Mouse (Mus musculus) neural tube, embryonic 12.5 days (tissue): ENCODE data around the gene Gm19426. TPM values are rescaled to one million over a fixed set of nuclear protein-coding genes. Genes with fewer than 3 reads are reported as not detected.
A peak's percentile ranks its signal among the peaks of the same experiment; 100 is the strongest.

Experiments used
- ATAC-seq: fragments of 200-750 bp; cut with Nextera tagmentation; 2 replicates; pipeline ENCODE4 v1.8.0; 2017; ENCODE audit warnings: low read depth, mild to moderate bottlenecking, moderate TSS enrichment, moderate library complexity; ENCODE audit not compliant: low FRiP score
- H3K27ac ChIP-seq: fragments of 300-500 bp; sonication (generic); 2 replicates; pipeline ENCODE4 v1.5.1; 2016
- H3K27me3 ChIP-seq: fragments of 300-500 bp; sonication (generic); replicated peaks from 2 replicates; pipeline ENCODE4 v1.6.1; 2016; ENCODE audit warnings: mild to moderate bottlenecking
- H3K36me3 ChIP-seq: fragments of 300-500 bp; sonication (generic); 2 replicates; pipeline ENCODE4 v1.6.1; 2016; ENCODE audit warnings: mild to moderate bottlenecking
- H3K4me1 ChIP-seq: fragments of 300-500 bp; sonication (generic); 2 replicates; pipeline ENCODE4 v1.6.1; 2016
- H3K4me2 ChIP-seq: fragments of 300-500 bp; sonication (generic); replicated peaks from 2 replicates; pipeline ENCODE4 v1.6.1; 2016; ENCODE audit warnings: mild to moderate bottlenecking
- H3K4me3 ChIP-seq: fragments of 300-500 bp; sonication (generic); 2 replicates; pipeline ENCODE4 v1.5.1; 2016
- H3K9ac ChIP-seq: fragments of 300-500 bp; sonication (generic); 2 replicates; pipeline ENCODE4 v1.6.1; 2016; ENCODE audit warnings: mild to moderate bottlenecking
- H3K9me3 ChIP-seq: fragments of 300-500 bp; sonication (generic); 2 replicates; pipeline ENCODE4 v1.6.1; 2016; ENCODE audit warnings: mild to moderate bottlenecking
- WGBS: fragments of 180-500 bp; shearing (Covaris S2); methylation state at CpG from one replicate; pipeline ENCODE4 v1.1.7; 2016; 5-methylcytosine and 5-hydroxymethylcytosine counted together
- polyA plus RNA-seq: library from polyadenylated mRNA; unstranded; fragments of >200 nt; fragmentation: Nextera tagmentation; extraction: Ambion mirVana; gene quantifications from 2 replicates; pipeline ENCODE4 v1.2.1, GENCODE M21; 2016

Gm19426 gene
- polyA plus RNA-seq, 1 experiment from 2014 or later: 7.8 TPM

DNA sequence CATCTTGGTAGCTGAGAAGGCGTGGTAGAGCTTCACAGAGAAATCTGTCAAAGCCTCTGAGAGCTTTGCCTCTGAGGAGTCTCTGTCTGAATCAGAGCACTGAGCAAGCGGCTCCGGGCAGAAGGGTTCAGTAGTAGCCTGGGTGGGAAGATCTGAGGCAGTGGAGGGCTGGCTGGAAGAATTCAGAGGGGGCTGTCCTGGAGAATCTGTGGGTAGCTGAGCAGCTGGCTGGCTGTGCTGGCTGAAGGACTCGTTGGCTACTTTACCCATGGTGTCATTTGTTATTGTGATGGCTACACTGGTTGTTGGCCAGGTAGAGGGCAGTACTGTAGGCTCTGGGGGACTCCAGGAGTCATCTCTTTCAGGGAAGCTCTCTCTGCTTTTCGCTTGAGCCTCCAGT is 29.7 kb upstream of the Gm19426 start:
- WGBS: 86% methylated on average over 5 of the region's 5 CpGs
- ATAC-seq: no peak

DNA sequence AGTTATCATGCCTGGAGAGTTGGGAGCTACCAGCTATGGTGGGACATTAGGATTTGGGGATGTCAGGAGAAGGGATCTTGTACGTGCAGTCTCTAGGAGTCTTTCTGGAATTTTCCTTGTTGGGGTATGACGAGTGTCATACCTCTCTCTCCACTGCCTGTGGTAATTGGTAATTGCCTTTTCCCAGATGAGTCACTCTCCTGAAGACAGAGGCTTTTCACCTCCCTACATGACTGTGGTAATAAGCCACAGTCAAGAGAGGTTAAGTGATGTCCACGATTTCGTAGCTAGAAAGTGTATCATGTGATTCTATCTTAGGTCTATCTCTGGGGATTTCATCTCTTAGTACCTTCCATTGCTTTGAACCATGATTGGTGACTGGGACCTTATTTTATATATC is 29.0 kb upstream of the Gm19426 start:
- Histone ChIP-seq H3K4me2 (no peak overlapping the region), H3K4me3 (no peak overlapping the region), H3K9me3 (no peaks in the 10 kb centered on the region), H3K9ac (no peak overlapping the region), H3K36me3 (no peaks in the 10 kb centered on the region), H3K27me3 (no peaks in the 10 kb centered on the region), H3K4me1 (peaks cover 6% of the 10 kb centered on the region), H3K27ac (no peak overlapping the region)
- WGBS: 91% methylated on average over 4 of the region's 4 CpGs
- no peak for ATAC-seq

More for the DNA sequence above, 29.7 kb upstream of the Gm19426 start:
- Histone ChIP-seq H3K4me3 (no peak overlapping the region), H3K27me3 (no peaks in the 10 kb centered on the region), H3K9me3 (no peaks in the 10 kb centered on the region), H3K4me1 (peaks cover 6% of the 10 kb centered on the region), H3K36me3 (no peaks in the 10 kb centered on the region), H3K4me2 (no peak overlapping the region), H3K9ac (no peak overlapping the region), H3K27ac (no peak overlapping the region)

DNA sequence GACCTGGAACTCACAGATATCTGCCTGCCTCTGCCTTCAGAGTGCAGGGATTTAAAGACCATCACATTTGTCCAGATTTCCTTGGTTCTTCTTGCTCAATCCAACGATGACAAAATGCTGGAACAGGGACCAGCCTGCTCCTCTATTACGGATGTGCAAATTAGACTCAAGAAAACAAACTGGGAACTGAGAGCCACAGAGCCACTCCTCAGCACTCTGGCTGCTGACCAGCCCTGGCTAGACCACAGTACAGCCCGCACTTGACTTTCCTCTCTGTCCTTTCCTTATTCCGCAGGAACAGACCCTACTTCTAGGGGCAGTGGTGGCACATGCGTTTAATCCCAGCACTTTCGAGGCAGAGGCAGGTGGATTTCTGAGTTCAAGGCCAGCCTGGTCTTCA is 27.0 kb upstream of the Gm19426 start:
- Histone ChIP-seq H3K4me2 (no peak overlapping the region), H3K9me3 (no peaks in the 10 kb centered on the region), H3K27me3 (no peaks in the 10 kb centered on the region), H3K4me3 (no peak overlapping the region), H3K36me3 (0 out of 2 replicates have a peak, but pooled peaks cover under 1% of the 10 kb centered on the region), H3K9ac (no peak overlapping the region), H3K27ac (no peak overlapping the region), H3K4me1 (peaks cover 6% of the 10 kb centered on the region)
- WGBS: 81% methylated on average over 6 of the region's 6 CpGs
- no peak for ATAC-seq

DNA sequence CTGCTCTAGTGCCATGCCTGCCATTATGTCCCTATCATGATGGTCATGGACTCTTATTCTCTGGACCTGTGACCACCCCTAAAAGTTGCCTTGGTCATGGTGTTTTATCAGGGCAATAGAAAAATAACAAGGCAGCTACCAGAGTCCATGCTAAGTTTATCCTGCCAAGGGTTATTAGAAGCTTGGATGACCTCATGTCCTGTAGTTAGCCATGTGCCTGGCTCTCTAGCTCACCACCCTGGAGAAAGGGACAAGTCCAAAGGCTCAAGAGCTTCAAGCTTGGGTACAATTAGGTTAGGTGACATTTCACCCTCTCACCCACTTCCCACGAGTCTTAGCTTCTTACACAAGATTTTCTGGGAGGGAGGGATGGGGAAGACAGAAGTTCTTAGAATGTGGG is 19.4 kb upstream of the Gm19426 start:
- H3K27ac ChIP-seq: no peak overlapping the region
- no peaks in the 10 kb centered on the region for H3K27me3 ChIP-seq
- no peak overlapping the region for H3K9ac ChIP-seq
- no peak overlapping the region for H3K4me2 ChIP-seq
- no peaks in the 10 kb centered on the region for H3K9me3 ChIP-seq
- H3K36me3 ChIP-seq: 0 out of 2 replicates have a peak, but pooled peaks cover 3% of the 10 kb centered on the region
- WGBS: 60% methylated on average over 1 of the region's 1 CpGs
- no peak for ATAC-seq
- no peaks in the 10 kb centered on the region for H3K4me1 ChIP-seq
- H3K4me3 ChIP-seq: no peak overlapping the region

DNA sequence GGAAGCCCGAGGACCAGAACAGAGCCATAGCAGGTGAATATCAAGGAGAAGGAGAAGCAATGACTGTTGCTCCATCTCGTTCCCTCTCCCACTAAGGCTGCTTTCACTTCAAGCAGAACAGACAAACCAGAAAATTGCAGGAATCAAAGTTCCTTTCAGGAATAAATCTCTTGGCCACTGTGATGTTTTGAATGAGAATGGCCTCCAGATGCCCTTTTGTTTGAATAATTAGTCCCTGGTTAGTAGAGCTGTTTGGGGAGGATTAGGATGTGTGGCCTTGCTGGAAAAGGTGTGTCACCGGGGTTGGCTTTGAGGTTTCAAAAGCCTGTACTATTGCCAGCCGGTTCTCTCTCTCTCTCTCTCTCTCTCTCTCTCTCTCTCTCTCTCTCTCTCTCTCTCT is 18.8 kb upstream of the Gm19426 start:
- WGBS: 54% methylated on average over 4 of the region's 4 CpGs
- H3K27ac ChIP-seq: no peak overlapping the region
- H3K4me2 ChIP-seq: no peak overlapping the region
- H3K9ac ChIP-seq: no peak overlapping the region
- ATAC-seq: no peak
- no peak overlapping the region for H3K4me3 ChIP-seq
- H3K36me3 ChIP-seq: 0 out of 2 replicates have a peak, but pooled peaks cover 3% of the 10 kb centered on the region
- H3K27me3 ChIP-seq: no peaks in the 10 kb centered on the region
- no peaks in the 10 kb centered on the region for H3K4me1 ChIP-seq
- no peaks in the 10 kb centered on the region for H3K9me3 ChIP-seq

DNA sequence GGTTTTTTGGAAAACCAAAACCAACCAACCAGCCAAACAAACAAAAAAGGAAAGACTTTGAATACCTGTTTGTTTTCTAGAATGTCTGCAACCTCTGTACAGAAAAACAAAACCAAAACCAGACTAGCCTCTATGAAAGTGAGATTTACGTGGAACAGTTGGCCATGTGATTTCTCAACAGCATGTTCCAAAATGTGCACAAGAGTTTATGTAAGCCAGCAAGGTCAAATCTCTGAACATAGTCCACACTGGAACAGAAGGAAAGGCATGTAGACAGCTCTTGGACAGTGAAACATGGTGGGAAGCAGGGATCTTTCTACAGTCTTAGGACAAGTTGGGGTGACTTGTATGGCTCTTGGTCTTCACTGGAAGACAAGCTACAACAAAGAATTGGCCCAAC is 18.4 kb upstream of the Gm19426 start:
- H3K27ac ChIP-seq: no peak overlapping the region
- no peak overlapping the region for H3K9ac ChIP-seq
- H3K27me3 ChIP-seq: no peaks in the 10 kb centered on the region
- 92% methylated on average over 1 of the region's 1 CpGs for WGBS
- H3K4me2 ChIP-seq: no peak overlapping the region
- H3K4me1 ChIP-seq: no peaks in the 10 kb centered on the region
- no peaks in the 10 kb centered on the region for H3K9me3 ChIP-seq
- no peak overlapping the region for H3K4me3 ChIP-seq
- 0 out of 2 replicates have a peak, but pooled peaks cover 3% of the 10 kb centered on the region for H3K36me3 ChIP-seq
- no peak for ATAC-seq

DNA sequence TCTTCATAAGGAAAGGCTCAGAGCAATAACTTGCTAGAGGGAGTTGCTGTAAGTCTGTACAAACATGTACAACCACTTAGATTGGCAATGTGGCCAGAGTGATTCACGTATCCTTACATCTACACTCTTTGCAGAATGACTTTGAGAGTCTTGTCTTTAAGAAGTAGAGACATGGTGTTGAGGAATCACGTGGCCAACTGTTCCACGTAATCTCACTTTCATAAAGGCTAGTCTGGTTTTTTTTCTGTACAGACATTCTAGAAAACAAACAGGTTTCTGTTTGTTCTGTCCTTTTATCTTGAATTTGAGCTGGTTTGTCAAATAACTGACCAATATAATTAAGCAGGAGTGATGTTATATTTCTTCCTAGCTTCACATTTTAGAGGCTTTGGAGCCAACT is 17.9 kb upstream of the Gm19426 start:
- H3K4me3 ChIP-seq: no peak overlapping the region
- no peak overlapping the region for H3K4me2 ChIP-seq
- 88% methylated on average over 3 of the region's 3 CpGs for WGBS
- no peaks in the 10 kb centered on the region for H3K4me1 ChIP-seq
- H3K36me3 ChIP-seq: 0 out of 2 replicates have a peak, but pooled peaks cover 3% of the 10 kb centered on the region
- no peaks in the 10 kb centered on the region for H3K9me3 ChIP-seq
- no peak for ATAC-seq
- H3K9ac ChIP-seq: no peak overlapping the region
- H3K27me3 ChIP-seq: no peaks in the 10 kb centered on the region
- H3K27ac ChIP-seq: no peak overlapping the region

DNA sequence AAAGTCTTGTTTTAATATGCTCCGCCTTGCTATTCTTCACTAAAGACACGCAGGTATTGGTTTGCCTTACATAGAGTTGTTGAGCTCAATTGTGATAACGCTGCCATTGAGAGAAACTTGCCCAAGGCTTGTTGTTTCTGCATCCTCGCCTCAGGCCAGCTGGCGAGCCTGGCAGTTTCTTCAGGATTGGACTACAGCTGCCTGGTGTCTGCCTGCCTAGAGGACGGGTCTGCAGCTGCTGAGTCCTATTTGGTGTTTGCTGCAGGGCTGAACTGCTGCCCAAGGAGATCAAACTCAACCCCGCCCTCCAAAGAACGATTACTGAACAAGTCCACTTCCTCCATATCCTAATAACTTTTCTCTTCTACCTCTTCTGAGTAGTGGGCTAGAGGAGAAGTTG is 17.3 kb upstream of the Gm19426 start:
- Histone ChIP-seq H3K9ac (no peak overlapping the region), H3K9me3 (no peaks in the 10 kb centered on the region), H3K27ac (no peak overlapping the region), H3K36me3 (0 out of 2 replicates have a peak, but pooled peaks cover 3% of the 10 kb centered on the region), H3K27me3 (no peaks in the 10 kb centered on the region), H3K4me1 (no peaks in the 10 kb centered on the region), H3K4me2 (no peak overlapping the region), H3K4me3 (no peak overlapping the region)
- WGBS: 76% methylated on average over 8 of the region's 8 CpGs
- ATAC-seq: no peak

DNA sequence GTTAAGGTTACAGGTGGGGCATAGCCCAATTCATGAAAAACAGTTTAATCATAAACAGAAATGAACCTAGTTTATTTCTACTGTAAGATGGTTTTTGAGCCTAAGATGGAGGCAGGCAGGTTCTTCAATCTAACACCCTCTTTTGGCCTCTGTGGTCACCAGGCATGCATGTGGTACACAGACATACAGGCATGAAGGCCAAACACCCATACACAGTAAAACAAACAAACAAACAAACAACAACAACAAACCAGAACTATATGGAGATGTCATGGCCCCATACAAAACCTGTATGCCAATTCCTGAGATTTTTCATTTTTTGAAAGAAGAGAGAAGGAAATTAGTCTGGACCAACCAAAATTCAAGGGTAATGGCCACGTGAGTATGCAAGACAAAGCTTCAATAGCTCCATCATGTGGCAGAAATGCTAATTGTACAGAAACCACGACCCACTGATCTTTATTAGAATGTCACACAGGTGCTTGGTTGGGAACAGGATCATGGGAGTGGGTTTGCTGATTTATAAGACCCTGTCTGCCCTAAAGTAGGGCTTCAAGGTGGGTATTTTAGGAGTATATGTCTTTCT is 15.2 kb upstream of the Gm19426 start:
- peak; percentile 60 for ATAC-seq
- Histone ChIP-seq H3K9me3 (no peaks in the 10 kb centered on the region), H3K4me2 (no peak overlapping the region), H3K9ac (no peak overlapping the region), H3K4me1 (no peaks in the 10 kb centered on the region), H3K4me3 (no peak overlapping the region), H3K36me3 (no peaks in the 10 kb centered on the region), H3K27ac (no peak overlapping the region), H3K27me3 (no peaks in the 10 kb centered on the region)
- WGBS: 5% methylated on average over 2 of the region's 2 CpGs

DNA sequence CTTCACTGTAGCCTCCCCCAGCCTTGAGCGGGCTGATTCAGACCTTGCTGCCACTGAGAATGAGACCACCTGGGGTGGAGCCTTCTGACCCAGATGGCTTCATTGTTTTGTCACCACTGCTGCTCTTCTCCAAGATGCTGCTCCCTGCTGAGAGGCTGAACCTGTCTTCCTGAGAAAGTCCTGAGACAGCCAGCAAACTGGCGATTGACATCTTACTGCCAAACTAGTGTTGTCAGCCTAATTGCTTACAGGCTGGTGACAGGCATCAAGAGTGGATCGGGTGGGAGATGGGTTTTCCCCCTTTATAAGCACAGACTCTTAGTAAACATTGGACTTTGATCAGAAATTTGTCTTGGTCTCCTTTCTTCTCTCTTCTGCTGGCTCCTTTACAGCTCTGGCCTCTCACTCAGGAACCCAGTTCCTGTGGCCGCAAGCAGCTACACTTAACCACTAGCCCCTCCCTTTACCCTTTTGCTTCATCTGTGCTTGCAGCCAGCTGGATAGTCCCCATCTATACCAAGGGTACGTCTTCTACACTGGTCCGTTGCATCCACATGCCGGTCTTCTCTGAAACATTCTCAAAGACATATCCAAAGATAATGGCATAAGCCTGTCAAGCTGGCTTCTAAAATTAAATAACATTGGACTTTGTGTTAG is 13.7 kb upstream of the Gm19426 start:
- no peak overlapping the region for H3K27ac ChIP-seq
- H3K4me3 ChIP-seq: no peak overlapping the region
- no peaks in the 10 kb centered on the region for H3K9me3 ChIP-seq
- no peak for ATAC-seq
- no peaks in the 10 kb centered on the region for H3K27me3 ChIP-seq
- no peak overlapping the region for H3K9ac ChIP-seq
- no peaks in the 10 kb centered on the region for H3K36me3 ChIP-seq
- no peaks in the 10 kb centered on the region for H3K4me1 ChIP-seq
- no peak overlapping the region for H3K4me2 ChIP-seq
- 60% methylated on average over 7 of the region's 7 CpGs for WGBS

DNA sequence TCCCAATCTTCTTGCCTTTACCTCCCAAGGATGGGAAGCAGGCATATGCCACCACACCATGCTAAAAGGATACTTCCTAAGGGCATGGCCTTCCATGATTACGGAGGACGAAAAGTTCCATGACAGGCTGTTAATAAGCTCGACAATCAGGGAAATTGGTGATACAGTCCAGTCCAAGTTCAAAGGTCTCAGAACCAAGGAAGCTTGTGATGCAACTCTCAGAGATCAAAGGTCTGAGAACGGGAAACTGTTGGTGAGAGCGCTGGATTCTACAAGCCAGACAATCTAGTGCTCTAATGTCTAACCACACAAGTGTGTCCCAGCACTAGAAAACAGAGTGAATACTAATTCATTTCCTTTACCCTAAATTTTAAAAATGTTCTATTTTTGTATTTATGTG is 12.8 kb upstream of the Gm19426 start:
- no peaks in the 10 kb centered on the region for H3K27me3 ChIP-seq
- no peak for ATAC-seq
- no peaks in the 10 kb centered on the region for H3K36me3 ChIP-seq
- WGBS: 87% methylated on average over 5 of the region's 5 CpGs
- H3K4me2 ChIP-seq: no peak overlapping the region
- no peaks in the 10 kb centered on the region for H3K9me3 ChIP-seq
- no peak overlapping the region for H3K9ac ChIP-seq
- no peaks in the 10 kb centered on the region for H3K4me1 ChIP-seq
- H3K4me3 ChIP-seq: no peak overlapping the region
- no peak overlapping the region for H3K27ac ChIP-seq

DNA sequence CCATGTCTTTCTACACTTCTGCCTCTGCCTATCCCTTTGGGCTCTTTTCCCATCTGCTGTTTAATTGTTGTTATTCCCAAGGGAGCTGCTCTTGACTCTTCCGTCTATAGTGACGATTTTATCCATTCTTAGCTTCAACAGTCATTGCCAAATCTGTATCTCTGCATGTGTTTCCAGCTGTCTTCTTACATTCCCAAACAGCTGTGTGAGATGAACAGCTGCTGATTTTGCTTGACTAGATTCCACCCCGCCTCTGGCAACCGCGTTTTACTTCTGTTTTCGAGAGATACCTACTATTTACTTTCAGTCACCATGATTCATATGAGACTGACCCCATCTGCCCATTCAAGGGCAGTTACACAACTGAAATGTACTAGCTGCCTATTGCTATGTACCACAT is 6.7 kb upstream of the Gm19426 start:
- 77% methylated on average over 6 of the region's 6 CpGs for WGBS
- Histone ChIP-seq H3K27me3 (no peaks in the 10 kb centered on the region), H3K4me2 (no peak overlapping the region), H3K36me3 (no peaks in the 10 kb centered on the region), H3K9ac (no peak overlapping the region), H3K4me3 (no peak overlapping the region), H3K4me1 (no peaks in the 10 kb centered on the region), H3K27ac (no peak overlapping the region), H3K9me3 (no peaks in the 10 kb centered on the region)
- no peak for ATAC-seq

DNA sequence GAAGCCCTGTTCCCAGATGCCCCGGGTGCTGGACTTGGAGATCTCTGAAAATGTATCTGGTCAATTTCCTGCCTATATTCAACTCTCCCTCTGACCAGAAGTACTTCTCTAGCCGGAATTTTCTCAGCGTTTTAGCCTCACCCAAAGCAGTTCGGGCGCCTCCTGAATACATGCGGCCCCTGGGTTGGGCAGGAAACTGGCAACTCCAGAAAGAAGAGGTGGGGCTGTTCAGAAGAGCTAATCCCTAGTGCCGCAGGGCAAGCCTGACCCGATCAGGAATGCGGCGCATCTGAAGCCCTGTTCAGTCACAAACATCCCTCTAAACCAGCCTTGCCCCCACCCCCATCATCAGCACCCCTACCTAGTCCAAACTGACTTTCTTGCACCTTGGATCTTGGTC is 671 bp upstream of the Gm19426 start:
- H3K4me3 ChIP-seq: peak overlapping the region; percentile 79
- H3K9ac ChIP-seq: peak overlapping the region; percentile 92
- H3K27ac ChIP-seq: peak overlapping the region; percentile 50; the same call in 1 of the 2 replicates
- H3K27me3 ChIP-seq: no peaks in the 10 kb centered on the region
- H3K36me3 ChIP-seq: peaks cover 12% of the 10 kb centered on the region; the same call in 1 of the 2 replicates
- H3K4me2 ChIP-seq: peak overlapping the region; percentile 74
- H3K4me1 ChIP-seq: peaks cover 36% of the 10 kb centered on the region
- ATAC-seq: peak; percentile 12; the same call in 1 of the 2 replicates
- no peaks in the 10 kb centered on the region for H3K9me3 ChIP-seq
- WGBS: under 1% methylated on average over 10 of the region's 10 CpGs
